Mouse (Mus musculus): Measurements from ENCODE around the gene Selenop.

DNA sequence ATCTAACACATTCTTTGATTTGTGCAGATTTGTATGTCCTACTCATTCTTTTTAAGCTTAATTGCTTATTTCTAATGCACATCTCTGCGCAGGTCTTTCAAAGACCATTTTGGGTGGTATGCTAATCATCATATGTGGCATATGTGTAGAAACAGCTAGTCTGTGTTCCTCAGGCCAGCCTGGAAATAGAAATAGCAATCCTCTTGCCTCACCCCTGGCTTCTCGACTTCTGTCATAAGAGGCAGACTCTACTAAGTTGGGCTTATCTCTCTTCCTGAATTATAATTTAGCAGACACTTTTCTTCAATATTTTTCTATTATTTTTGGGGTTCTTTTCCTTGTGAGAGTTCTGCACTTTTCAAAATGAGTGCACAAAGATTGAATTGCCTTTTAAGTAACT is 17.7 kb upstream of the Selenop start:
- TF ChIP-seq CTCF (IDR thresholded peaks at IDR 0.05; ENCODE audit: control insufficient read depth, insufficient read depth, low read length) (no peak), POLR2A (IDR thresholded peaks at IDR 0.05; ENCODE audit: borderline replicate concordance, control insufficient read depth, low read depth, low read length) (no peak)

All from bone marrow, adult 2 months (tissue).